Mouse (Mus musculus): Measurements from ENCODE around the gene Pnpla1. TPM values are rescaled to one million over a fixed set of nuclear protein-coding genes. Genes with fewer than 3 reads are reported as not detected.

Gene Pnpla1
- polyA plus RNA-seq, 1 experiment from 2014 or later = 0.16 TPM

GRCm38 (mm10) chr17:28825359-28826041, 32.7 kb upstream of the Pnpla1 start:
- Histone ChIP-seq H3K4me1 (ENCODE audit: insufficient read depth) (peaks cover 37% of the 10 kb centered on the region), H3K4me3 (ENCODE audit: low read depth, low read length) (peak overlapping the region; percentile 43), H3K9ac (replicated peaks) (peak overlapping the region; percentile 73), H3K27me3 (ENCODE audit: insufficient read depth, low read length) (no peaks in the 10 kb centered on the region), H3K4me2 (ENCODE audit: low read depth, low read length) (peak overlapping the region; percentile 68), H3K36me3 (replicated peaks; ENCODE audit: insufficient read depth, low read length) (peaks cover 93% of the 10 kb centered on the region), H3K27ac (ENCODE audit: low read depth) (peak overlapping the region; percentile 92), H3K9me3 (ENCODE audit: low read length) (no peaks in the 10 kb centered on the region)
- ATAC-seq (no peak), DNase-seq (no peak)
- TF ChIP-seq EP300 (IDR thresholded peaks at IDR 0.05; ENCODE audit: low read depth) (no peak), CTCF (IDR thresholded peaks at IDR 0.05; ENCODE audit: low read depth) (no peak)
- 91% methylated on average over 6 of the region's 6 CpGs for WGBS (ENCODE audit: insufficient replicate concordance)

GRCm38 (mm10) chr17:28827665-28828231, 30.5 kb upstream of the Pnpla1 start:
- 80% methylated on average over 8 of the region's 8 CpGs for WGBS (ENCODE audit: insufficient replicate concordance)
- H3K27me3 ChIP-seq (ENCODE audit: insufficient read depth, low read length) = no peaks in the 10 kb centered on the region
- peaks cover 53% of the 10 kb centered on the region for H3K4me1 ChIP-seq (ENCODE audit: insufficient read depth)
- H3K9me3 ChIP-seq (ENCODE audit: low read length) = no peaks in the 10 kb centered on the region
- no peak for ATAC-seq
- H3K36me3 ChIP-seq (replicated peaks; ENCODE audit: insufficient read depth, low read length) = peaks cover 92% of the 10 kb centered on the region
- TF ChIP-seq EP300 (IDR thresholded peaks at IDR 0.05; ENCODE audit: low read depth) (no peak), CTCF (IDR thresholded peaks at IDR 0.05; ENCODE audit: low read depth) (peak; percentile 27)
- peak overlapping the region; percentile 68 for H3K4me2 ChIP-seq (ENCODE audit: low read depth, low read length)
- peak overlapping the region; percentile 93 for H3K27ac ChIP-seq (ENCODE audit: low read depth)
- DNase-seq = no peak
- H3K4me3 ChIP-seq (ENCODE audit: low read depth, low read length) = peak overlapping the region; percentile 43; the same call in 1 of the 2 replicates
- H3K9ac ChIP-seq (replicated peaks) = 0 out of 2 replicates have a peak overlapping the region, but pooled peaks have one; percentile 31

GRCm38 (mm10) chr17:28829120-28829519, 29.1 kb upstream of the Pnpla1 start:
- Histone ChIP-seq H3K9ac (replicated peaks) (peak overlapping the region; percentile 44; the same call in 1 of the 2 replicates), H3K36me3 (replicated peaks; ENCODE audit: insufficient read depth, low read length) (peaks cover 92% of the 10 kb centered on the region), H3K9me3 (ENCODE audit: low read length) (no peaks in the 10 kb centered on the region), H3K27ac (ENCODE audit: low read depth) (peak overlapping the region; percentile 93), H3K27me3 (ENCODE audit: insufficient read depth, low read length) (no peaks in the 10 kb centered on the region), H3K4me2 (ENCODE audit: low read depth, low read length) (peak overlapping the region; percentile 68), H3K4me3 (ENCODE audit: low read depth, low read length) (peak overlapping the region; percentile 13; the same call in 1 of the 2 replicates), H3K4me1 (ENCODE audit: insufficient read depth) (peaks cover 44% of the 10 kb centered on the region)
- peak; percentile 97 for TF ChIP-seq EP300 (IDR thresholded peaks at IDR 0.05; ENCODE audit: low read depth)
- 0 out of 2 replicates have a peak, but pooled peaks have one; percentile 9 for TF ChIP-seq CTCF (IDR thresholded peaks at IDR 0.05; ENCODE audit: low read depth)
- ATAC-seq (peak; percentile 89), DNase-seq (peak; percentile 73)
- 55% methylated on average over 14 of the region's 14 CpGs for WGBS (ENCODE audit: insufficient replicate concordance)

- H3K9ac ChIP-seq (replicated peaks) = no peak overlapping the region
- DNase-seq (no peak), ATAC-seq (no peak)
- no peak overlapping the region for H3K4me2 ChIP-seq (ENCODE audit: low read depth, low read length)
- 73% methylated on average over 8 of the region's 8 CpGs for WGBS (ENCODE audit: insufficient replicate concordance)
- H3K4me1 ChIP-seq (ENCODE audit: insufficient read depth) = peaks cover 40% of the 10 kb centered on the region
- H3K9me3 ChIP-seq (ENCODE audit: low read length) = no peaks in the 10 kb centered on the region
- no peak overlapping the region for H3K4me3 ChIP-seq (ENCODE audit: low read depth, low read length)
- H3K27me3 ChIP-seq (ENCODE audit: insufficient read depth, low read length) = no peaks in the 10 kb centered on the region
- peaks cover 89% of the 10 kb centered on the region for H3K36me3 ChIP-seq (replicated peaks; ENCODE audit: insufficient read depth, low read length)
- peak overlapping the region; percentile 93; the same call in 1 of the 2 replicates for H3K27ac ChIP-seq (ENCODE audit: low read depth)
- TF ChIP-seq EP300 (IDR thresholded peaks at IDR 0.05; ENCODE audit: low read depth) = no peak
- TF ChIP-seq CTCF (IDR thresholded peaks at IDR 0.05; ENCODE audit: low read depth) = no peak
Observed at GRCm38 (mm10) chr17:28831065-28831464, 27.1 kb upstream of the Pnpla1 start.

GRCm38 (mm10) chr17:28832040-28832439, 26.2 kb upstream of the Pnpla1 start:
- peak overlapping the region; percentile 93 for H3K27ac ChIP-seq (ENCODE audit: low read depth)
- ATAC-seq (no peak), DNase-seq (peak; percentile 42)
- WGBS (ENCODE audit: insufficient replicate concordance) = 81% methylated on average over 9 of the region's 9 CpGs
- H3K27me3 ChIP-seq (ENCODE audit: insufficient read depth, low read length) = no peaks in the 10 kb centered on the region
- peaks cover 36% of the 10 kb centered on the region for H3K4me1 ChIP-seq (ENCODE audit: insufficient read depth)
- H3K4me3 ChIP-seq (ENCODE audit: low read depth, low read length) = no peak overlapping the region
- H3K9me3 ChIP-seq (ENCODE audit: low read length) = no peaks in the 10 kb centered on the region
- H3K36me3 ChIP-seq (replicated peaks; ENCODE audit: insufficient read depth, low read length) = peaks cover 89% of the 10 kb centered on the region
- peak overlapping the region; percentile 24; the same call in 1 of the 2 replicates for H3K4me2 ChIP-seq (ENCODE audit: low read depth, low read length)
- 0 out of 2 replicates have a peak overlapping the region, but pooled peaks have one; percentile 41 for H3K9ac ChIP-seq (replicated peaks)
- no peak for TF ChIP-seq EP300 (IDR thresholded peaks at IDR 0.05; ENCODE audit: low read depth)
- TF ChIP-seq CTCF (IDR thresholded peaks at IDR 0.05; ENCODE audit: low read depth) = peak; percentile 59

- TF ChIP-seq CTCF (IDR thresholded peaks at IDR 0.05; ENCODE audit: low read depth) (0 out of 2 replicates have a peak, but pooled peaks have one; percentile 1), EP300 (IDR thresholded peaks at IDR 0.05; ENCODE audit: low read depth) (peak; percentile 95)
- peaks cover 34% of the 10 kb centered on the region for H3K4me1 ChIP-seq (ENCODE audit: insufficient read depth)
- no peak overlapping the region for H3K4me3 ChIP-seq (ENCODE audit: low read depth, low read length)
- peak overlapping the region; percentile 41; the same call in 1 of the 2 replicates for H3K9ac ChIP-seq (replicated peaks)
- H3K27me3 ChIP-seq (ENCODE audit: insufficient read depth, low read length) = no peaks in the 10 kb centered on the region
- peak overlapping the region; percentile 93 for H3K27ac ChIP-seq (ENCODE audit: low read depth)
- H3K9me3 ChIP-seq (ENCODE audit: low read length) = no peaks in the 10 kb centered on the region
- peaks cover 89% of the 10 kb centered on the region for H3K36me3 ChIP-seq (replicated peaks; ENCODE audit: insufficient read depth, low read length)
- H3K4me2 ChIP-seq (ENCODE audit: low read depth, low read length) = peak overlapping the region; percentile 24
- WGBS (ENCODE audit: insufficient replicate concordance) = 69% methylated on average over 3 of the region's 3 CpGs
- ATAC-seq = peak; percentile 73
- peak; percentile 43 for DNase-seq
Observed at GRCm38 (mm10) chr17:28832875-28833274, 25.3 kb upstream of the Pnpla1 start.

All from liver, postnatal 0 days (tissue).